Mouse (Mus musculus): Measurements from ENCODE around the gene 4933415F23Rik. TPM values are rescaled to one million over a fixed set of nuclear protein-coding genes. Genes with fewer than 3 reads are reported as not detected.
A peak's percentile ranks its signal among the peaks of the same experiment; 100 is the strongest.

Gene 4933415F23Rik
- total RNA-seq (2021): not detected

DNA sequence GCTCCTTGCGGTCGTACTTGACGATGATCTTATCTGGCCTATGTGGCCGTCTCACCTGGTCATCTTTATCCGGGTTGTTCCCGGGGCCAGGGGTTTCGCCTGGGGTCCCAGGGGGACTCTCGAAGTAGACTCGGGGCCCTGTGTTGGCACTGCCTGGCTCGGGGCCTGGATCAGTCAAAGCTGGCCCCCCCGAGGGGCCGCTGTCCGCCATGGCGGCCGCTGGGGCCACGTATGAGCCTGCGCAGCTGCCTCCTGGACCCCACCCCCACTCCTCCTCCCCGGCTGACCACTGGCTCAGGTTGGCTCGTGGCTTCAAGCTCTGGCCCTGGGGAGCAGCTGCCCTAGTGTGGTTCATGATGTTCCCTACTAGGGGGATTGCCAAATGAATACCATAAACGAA is at the start of gene 4933415F23Rik:
Gene 4933415F23Rik, minus strand, starts transcription at position 233 of the 400 bp plus-strand sequence.
- intact Hi-C loops (cut with DNase I): no loop called here
- DNase-seq: no peak

DNA sequence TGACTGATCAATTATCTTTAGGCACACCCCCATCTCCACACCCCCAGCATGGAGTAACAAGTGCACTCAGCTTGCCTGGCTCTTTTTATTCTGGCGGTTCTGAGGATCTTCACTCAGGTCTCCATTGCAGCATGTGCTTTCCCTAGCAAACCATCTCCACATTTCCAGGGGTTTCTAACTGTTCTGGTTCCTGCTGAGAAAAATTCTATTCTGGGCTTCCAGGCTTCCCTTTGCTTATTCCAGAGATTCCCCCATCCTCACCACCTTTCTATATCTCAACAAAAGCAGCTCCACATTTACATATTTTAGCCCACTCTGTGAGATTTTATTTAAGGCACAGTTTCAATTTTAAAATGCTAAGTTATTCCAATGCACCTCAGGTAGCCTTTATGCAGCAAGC is 49.7 kb upstream of the 4933415F23Rik start:
- intact Hi-C loops (cut with DNase I): no loop called here

DNA sequence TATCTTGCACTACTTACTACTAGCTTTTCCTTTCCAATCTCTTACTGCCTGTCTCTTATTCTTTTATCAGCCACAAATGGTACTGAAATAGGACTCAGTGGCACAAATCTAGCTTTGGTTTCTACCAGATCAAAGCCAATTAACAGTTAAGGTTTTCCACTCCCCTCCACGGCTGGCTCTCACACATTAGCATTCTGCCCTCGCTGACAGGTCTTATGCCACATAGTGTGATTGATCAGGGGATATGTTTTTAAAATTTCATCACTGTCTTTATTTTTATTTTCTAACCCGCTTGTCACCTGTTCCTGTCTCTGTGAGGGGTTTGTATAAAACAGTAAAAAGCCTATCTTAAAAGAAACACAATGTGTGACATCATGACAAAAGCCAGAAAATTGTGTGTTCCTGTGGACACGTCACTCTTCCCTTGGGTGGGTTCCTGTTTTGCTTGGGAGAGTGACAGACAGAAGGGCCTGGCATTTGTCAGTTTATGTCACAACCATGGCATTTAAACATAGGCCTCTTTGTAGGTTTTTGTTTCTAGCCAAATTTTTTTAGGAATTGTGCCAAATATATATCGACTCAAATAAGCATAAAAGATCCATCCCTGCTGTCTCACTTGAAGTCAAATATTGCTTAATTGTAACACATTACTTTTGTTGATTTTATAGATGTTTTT is 44.3 kb upstream of the 4933415F23Rik start:
- DNase-seq: peak; percentile 8 to 12
- intact Hi-C loops (cut with DNase I): loop anchor here (10.0 kb wide), 1 partner anchor 342 kb away; the partner anchor contains the start of gene Rims1

More for the DNA sequence above, 49.7 kb upstream of the 4933415F23Rik start:
- no peak for DNase-seq

DNA sequence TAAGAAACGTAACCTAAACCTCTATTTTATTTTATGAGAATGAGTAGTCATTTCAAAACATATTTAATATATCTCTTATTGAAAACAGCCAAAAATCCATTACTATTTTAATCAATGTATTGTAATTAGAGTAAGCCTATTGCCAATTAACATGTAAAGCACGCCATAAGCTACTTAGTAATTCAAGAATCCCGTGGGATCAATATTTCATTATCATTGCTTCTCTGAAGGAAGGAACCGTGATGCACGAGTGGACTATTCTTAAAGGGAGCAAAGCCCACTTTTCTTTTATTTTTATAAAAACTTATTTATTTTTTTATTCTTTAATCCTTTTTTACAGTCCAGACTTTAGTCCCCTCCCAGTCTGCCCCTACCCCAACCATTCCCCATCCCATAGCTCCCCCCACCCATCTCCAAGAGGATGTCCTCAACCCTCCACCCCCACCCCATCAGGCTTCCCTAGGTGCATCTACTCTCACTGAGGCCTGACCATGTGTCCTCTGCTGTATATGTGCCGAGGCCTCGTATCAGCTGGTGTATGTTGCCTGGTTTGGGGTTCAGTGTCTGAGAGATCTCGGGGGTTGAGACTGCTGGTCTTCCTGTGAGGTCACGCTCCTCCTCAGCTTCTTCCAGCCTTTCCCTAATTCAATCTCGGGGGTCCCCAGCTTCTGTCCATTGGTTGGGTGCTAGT is 39.2 kb upstream of the 4933415F23Rik start:
- intact Hi-C loops (cut with DNase I): loop anchor here (5.0 to 10.0 kb wide), 3 partner anchors 79 to 336 kb away; partner anchors contain the start of gene Rims1
- no peak for DNase-seq

DNA sequence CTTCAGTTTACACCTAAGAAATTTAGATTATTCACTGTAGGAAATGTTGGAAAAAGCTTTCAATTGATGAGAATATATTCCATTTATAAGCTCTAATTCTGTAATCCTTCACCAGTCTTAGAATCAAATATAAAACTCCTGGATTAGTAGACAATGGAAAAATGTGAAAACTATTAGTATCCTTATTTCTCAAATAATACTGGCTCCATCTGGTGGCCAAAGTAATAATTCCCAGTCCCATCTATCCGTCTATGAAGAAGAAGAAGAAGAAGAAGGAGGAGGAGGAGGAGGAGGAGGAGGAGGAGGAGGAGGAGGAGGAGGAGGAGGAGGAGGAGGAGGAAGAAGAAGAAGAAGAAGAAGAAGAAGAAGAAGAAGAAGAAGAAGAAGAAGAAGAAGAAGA is 38.5 kb upstream of the 4933415F23Rik start:
- DNase-seq: peak; percentile 49 to 73
- intact Hi-C loops (cut with DNase I): loop anchor here (1.0 to 10.0 kb wide), 4 partner anchors 78 to 535 kb away; partner anchors contain the start of gene Rims1

DNA sequence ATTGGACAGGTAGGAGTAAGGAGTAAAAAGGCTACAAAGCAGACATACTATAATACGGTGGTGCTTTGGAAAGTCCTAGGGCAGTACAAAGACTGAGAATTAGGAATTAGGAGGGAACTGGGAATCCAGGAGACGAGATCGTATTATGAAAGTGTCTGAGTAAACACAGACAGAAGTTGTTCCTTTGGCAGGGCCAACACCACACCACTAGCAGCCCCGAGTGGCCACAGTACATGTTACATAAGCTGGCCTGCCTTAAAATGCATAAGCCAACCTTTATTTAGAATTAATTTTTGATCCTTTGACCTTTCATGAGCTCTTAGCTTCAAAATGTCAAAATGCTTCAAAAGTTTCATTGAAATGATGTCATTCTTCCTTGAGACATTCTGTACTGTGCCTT is 18.8 kb upstream of the 4933415F23Rik start:
- no peak for DNase-seq
- intact Hi-C loops (cut with DNase I): no loop called here

DNA sequence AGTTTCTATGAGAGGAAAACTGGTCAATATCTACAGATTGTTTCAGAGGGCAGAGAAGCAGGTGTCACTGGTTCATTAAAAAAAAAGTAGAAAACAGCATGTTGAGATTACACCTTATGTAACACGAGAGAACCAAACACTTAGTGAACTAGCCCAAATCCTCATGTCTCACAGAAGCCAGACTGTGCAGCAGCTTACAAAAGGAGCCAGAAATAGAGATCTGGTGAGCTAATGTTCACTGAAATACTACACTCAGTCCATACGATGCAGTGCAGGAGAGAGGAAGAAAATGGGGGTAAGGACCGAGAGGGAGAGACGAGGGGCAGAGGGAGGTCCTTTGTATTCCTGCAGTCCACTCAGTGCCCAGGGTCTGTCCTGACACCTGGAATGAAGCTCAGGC is 17.4 kb upstream of the 4933415F23Rik start:
- intact Hi-C loops (cut with DNase I): no loop called here
- no peak for DNase-seq

DNA sequence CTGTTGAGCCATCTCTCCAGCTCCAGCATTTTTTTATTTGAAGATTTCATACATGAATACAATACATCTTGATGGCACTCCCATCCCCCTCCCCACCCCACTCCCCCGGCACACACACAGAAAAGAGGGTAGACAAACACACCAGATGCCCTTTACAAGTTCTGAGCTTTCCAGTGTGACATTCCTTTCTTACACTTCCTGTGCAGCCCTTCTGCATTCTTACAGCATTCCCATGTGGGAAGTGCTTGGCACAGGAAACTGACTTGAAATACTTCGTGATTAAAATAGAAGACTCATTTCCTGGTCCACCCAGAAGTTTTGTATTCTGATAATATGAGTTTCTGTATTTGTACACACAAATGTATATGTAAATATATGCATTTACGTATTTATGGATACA is 15.4 kb upstream of the 4933415F23Rik start:
- intact Hi-C loops (cut with DNase I): no loop called here
- peak; percentile 45 to 68 for DNase-seq

DNA sequence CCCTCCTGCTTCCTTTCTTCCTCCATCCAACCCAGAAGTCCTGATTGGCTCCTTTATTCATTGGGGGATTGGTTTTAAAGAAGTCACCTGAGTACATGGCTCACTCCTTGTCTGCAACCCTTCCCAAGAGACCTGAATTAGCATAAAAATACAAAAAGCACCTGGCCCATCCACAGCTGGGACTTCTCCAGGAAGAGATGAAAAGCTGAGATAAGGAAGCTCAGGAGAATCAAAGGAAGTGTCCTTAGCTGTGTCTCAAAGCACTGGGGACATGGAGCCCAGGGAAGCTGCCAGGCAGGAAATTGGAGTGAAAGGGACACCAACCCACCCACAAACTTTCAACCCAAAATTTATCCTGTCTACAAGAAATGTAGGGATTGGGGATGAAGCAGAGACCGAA is 7.1 kb upstream of the 4933415F23Rik start:
- intact Hi-C loops (cut with DNase I): no loop called here
- DNase-seq: peak in 1 of 2 experiments; percentile 29

DNA sequence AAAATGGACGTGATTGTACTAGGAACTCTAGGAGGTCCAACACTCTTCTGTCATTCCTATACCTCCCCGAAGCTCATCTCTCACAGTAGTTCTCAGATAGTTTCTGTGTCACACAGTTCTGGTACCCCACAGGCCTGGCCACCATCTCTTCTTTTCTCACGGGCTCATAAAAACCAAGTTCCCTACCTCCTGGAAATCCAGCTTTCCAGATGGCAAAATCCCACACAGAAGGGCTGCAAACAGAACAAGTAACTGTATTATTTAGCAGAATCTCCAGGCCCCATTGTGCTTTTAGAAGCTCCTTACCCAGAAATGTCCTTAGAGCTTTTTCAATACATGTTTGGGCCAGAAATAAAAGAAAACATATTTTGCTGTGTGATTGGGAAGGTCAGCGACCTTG is 828 bp upstream of the 4933415F23Rik start:
- intact Hi-C loops (cut with DNase I): no loop called here
- DNase-seq: no peak

DNA sequence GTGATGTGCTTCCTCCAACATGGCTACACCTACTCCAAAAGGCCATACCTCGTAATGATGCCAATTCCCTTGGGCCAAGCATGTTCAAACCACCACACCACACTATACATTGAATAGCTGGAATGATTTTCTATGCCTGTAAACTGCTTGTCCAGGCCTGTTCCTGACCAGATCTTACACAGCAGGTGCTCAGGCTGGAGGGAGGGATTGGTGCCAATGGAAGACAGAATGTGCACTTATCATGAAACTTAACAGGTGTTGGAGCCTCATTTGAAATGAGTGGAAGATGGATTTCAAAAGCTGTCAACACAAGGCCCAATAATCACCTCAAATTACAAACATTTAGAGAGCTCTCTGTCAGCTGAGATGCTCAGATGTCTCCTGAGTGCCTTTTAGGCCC is 2.3 kb downstream of the 4933415F23Rik start:
- DNase-seq: no peak
- intact Hi-C loops (cut with DNase I): no loop called here

DNA sequence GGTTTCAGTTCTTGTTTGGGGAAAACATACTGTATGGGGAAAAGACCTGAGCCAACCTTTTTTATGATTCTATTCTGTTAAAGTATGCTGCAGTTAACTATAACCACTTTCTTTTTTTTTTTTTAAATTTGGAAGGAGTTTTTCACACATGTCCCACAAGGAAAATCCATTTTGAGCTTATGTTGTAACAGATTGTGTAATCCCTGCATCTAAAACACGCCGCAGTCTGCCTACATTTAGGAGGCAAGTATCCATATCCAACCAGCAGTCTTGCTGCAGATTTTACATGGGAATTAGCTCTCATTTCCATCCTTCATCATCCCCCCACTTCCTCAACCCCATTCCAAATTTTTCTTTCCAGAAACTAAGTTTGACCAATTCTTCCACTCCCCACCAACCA is 3.6 kb downstream of the 4933415F23Rik start:
- intact Hi-C loops (cut with DNase I): no loop called here
- DNase-seq: no peak

DNA sequence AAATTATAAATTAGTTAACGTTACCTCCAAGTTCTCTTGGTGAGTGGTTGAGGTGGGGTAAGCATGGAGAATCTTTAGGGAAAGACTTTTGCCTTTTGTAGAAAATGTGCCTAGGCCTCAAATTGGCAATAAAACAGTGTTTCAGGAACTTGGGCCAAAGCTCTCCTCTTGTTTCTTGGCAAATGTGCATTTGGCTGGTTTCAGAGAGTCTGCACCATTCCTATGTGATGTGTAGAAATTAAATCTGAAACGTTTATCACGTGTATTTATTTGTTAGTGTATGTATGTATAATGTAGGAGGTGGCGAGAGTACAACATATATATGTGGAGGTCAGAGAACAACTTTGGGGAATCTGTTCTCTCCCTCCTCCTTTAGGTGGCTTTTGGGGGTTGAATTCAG is 4.1 kb downstream of the 4933415F23Rik start:
- intact Hi-C loops (cut with DNase I): no loop called here
- DNase-seq: no peak

DNA sequence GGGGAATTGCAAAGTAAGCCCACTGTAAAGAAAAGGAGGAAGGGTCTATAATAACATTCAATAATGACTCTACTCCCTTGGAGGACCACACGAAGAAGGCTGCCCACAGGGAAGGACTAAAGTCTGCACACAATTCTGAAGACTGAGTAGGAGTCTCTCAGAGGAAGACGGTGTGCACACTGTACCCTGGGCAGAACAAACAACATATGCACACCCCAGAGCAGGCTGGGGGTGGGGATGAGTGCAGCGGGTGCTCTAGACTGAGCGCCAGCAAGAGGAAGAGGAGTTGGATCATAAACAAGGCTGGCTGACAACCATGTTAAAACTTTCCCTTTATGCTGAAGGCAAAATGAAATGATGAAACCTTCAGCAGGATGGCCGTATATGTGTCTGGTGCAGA is 34.3 kb downstream of the 4933415F23Rik start:
- intact Hi-C loops (cut with DNase I): loop anchor here (10.0 kb wide), 1 partner anchor 217 kb away; no protein-coding TSS in a partner anchor
- no peak for DNase-seq

DNA sequence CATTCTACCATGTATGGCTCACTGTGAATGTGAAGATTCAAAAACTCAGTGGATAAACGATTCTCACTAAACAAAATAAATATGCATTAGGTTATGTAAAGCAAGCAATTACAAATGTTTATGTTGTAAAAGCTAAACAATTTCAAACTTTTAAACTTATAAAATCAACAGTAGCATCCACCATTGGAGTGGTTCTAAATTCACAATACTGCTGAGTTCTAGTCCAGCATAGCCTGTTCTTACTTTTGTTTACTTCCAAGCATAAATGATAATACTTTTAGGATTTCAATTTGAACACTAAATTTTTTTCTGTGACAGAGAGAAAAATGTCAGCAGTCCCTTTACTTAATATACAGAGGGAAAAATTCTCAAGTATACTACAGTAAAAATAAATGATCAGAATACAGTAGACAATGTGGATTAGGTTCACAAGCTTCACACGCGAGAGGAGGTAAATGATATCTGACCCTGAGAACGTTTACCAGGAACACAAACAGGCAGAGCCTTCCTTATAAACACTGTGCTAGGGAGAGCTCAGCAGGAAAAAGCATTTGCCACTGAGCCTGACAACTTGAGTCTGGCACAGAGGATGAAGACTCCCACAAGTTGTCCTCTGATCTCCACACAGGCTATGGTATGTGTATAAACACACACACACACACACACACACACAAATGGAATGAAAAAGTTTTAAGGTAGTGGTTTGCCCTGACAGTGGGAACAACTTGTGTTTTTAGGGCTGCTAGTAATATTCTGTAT is 37.2 kb downstream of the 4933415F23Rik start:
- DNase-seq: no peak
- intact Hi-C loops (cut with DNase I): loop anchor here (5.0 to 10.0 kb wide), 4 partner anchors 77 to 393 kb away; partner anchors contain the start of gene Rims1

DNA sequence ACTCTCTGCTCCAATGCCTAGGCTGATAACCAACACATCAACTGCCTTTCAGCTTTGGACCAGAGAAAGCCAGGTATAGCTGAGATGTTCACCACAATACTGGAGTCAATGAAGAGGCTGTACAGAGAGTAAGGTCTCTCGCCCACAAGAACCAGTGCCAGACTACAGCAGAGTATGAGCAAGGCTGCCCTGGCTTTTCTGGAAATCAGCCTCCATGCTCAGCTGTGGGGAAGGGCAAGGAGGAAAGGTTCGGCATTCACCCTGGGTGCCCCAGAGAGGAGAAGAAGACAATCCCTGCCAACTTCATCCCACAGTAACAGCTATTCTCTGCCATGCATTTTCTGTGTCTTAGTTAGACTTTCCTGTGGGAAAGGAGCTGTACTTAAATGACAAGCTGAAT is 38.1 kb downstream of the 4933415F23Rik start:
- DNase-seq: no peak
- intact Hi-C loops (cut with DNase I): loop anchor here (5.0 to 10.0 kb wide), 4 partner anchors 78 to 392 kb away; partner anchors contain the start of gene Rims1

DNA sequence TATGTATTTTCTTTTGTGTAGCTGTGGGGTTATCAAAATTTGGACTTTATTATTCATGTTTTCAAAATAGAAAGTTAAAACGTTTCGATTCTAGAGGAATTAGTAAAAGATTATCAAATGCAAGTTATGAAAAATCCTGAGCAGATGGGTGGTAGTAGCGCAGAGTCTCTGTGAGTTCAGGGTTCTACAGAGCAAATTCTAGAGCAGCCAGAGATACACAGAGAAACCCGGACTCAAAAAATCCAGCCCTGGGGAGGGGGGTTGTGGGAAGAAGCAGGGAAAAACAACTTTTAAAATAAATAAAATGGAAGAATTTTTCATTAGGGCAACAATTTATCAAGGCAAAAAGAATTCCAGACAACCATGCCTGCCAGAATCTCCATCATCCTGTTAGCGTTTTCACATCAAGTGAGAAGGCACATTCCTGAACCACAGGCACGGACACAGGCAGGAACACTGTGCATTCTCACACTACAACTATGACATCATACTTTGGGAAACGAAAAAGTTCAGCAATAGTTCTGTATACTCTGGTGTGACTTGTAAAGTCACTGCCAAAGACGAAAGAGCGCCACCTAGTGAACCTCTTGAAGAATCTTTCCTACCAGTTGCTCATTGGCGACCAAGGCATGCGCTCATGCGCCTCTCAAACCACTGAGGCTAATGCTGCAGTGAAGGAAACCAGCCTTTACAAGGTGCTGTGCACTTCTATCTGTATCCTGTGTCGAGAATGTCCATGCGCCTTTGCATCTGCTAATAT is 40.3 kb downstream of the 4933415F23Rik start:
- intact Hi-C loops (cut with DNase I): loop anchor here (1.0 to 10.0 kb wide), 5 partner anchors 81 to 458 kb away; partner anchors contain the start of gene Rims1
- peak; percentile 51 to 71 for DNase-seq

DNA sequence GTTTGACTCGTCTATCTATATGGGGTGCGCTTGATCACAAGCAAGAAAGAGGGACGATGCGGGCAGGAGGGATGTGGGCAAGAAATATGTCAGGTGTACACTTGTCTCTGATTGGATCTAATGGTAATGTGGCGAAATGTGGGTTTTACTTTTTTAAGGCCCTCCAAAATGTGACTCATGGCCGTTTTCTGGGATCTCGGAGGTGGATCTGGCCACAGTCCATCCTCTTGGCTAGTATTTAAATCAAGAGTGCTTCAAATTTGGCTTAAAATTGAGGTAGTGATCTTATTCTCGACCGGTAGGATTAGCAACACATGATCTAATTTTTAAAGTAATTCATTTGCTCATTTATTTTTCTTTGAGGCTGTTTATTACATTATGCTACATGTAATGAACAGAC is 42.0 kb downstream of the 4933415F23Rik start:
- intact Hi-C loops (cut with DNase I): loop anchor here (5.0 to 10.0 kb wide), 4 partner anchors 82 to 388 kb away; partner anchors contain the start of gene Rims1
- DNase-seq: no peak

All from heart, postnatal 10 days (tissue).